Mouse (Mus musculus): ENCODE results near the gene Unc79. TPM values are rescaled to one million over a fixed set of nuclear protein-coding genes. Genes with fewer than 3 reads are reported as not detected.
A peak's percentile ranks its signal among the peaks of the same experiment; 100 is the strongest.

Gene Unc79
- polyA plus RNA-seq, 1 experiment from 2014 or later: 0.31 TPM

GRCm38 (mm10) chr12:102961066-102961465, 12.4 kb downstream of the Unc79 start:
- ATAC-seq (ENCODE audit: insufficient number of reproducible peaks, low FRiP score, low TSS enrichment, low read depth): no peak
- no peak overlapping the region for H3K9ac ChIP-seq
- no peaks in the 10 kb centered on the region for H3K36me3 ChIP-seq
- H3K4me1 ChIP-seq: no peaks in the 10 kb centered on the region
- no peak overlapping the region for H3K4me2 ChIP-seq
- H3K27ac ChIP-seq: no peak overlapping the region
- H3K4me3 ChIP-seq: no peak overlapping the region
- WGBS: 38% methylated on average over 3 of the region's 3 CpGs
- no peaks in the 10 kb centered on the region for H3K27me3 ChIP-seq
- H3K9me3 ChIP-seq: no peaks in the 10 kb centered on the region

- no peak overlapping the region for H3K9ac ChIP-seq
- no peak for ATAC-seq (ENCODE audit: insufficient number of reproducible peaks, low FRiP score, low TSS enrichment, low read depth)
- no peak overlapping the region for H3K4me3 ChIP-seq
- no peaks in the 10 kb centered on the region for H3K4me1 ChIP-seq
- 85% methylated on average over 3 of the region's 3 CpGs for WGBS
- H3K4me2 ChIP-seq: no peak overlapping the region
- H3K27me3 ChIP-seq: no peaks in the 10 kb centered on the region
- H3K9me3 ChIP-seq: no peaks in the 10 kb centered on the region
- H3K36me3 ChIP-seq: no peaks in the 10 kb centered on the region
- no peak overlapping the region for H3K27ac ChIP-seq
These were observed 15.8 kb downstream of the Unc79 start for GRCm38 (mm10) chr12:102964486-102964885.

- H3K4me2 ChIP-seq: no peak overlapping the region
- H3K36me3 ChIP-seq: no peaks in the 10 kb centered on the region
- no peaks in the 10 kb centered on the region for H3K27me3 ChIP-seq
- no peak overlapping the region for H3K27ac ChIP-seq
- no peaks in the 10 kb centered on the region for H3K4me1 ChIP-seq
- WGBS: 44% methylated on average over 4 of the region's 4 CpGs
- no peak overlapping the region for H3K4me3 ChIP-seq
- no peak for ATAC-seq (ENCODE audit: insufficient number of reproducible peaks, low FRiP score, low TSS enrichment, low read depth)
- H3K9ac ChIP-seq: no peak overlapping the region
- H3K9me3 ChIP-seq: no peaks in the 10 kb centered on the region
These were observed 31.9 kb downstream of the Unc79 start for GRCm38 (mm10) chr12:102980584-102980983.

GRCm38 (mm10) chr12:102981543-102981942, 32.9 kb downstream of the Unc79 start:
- no peaks in the 10 kb centered on the region for H3K4me1 ChIP-seq
- no peak for ATAC-seq (ENCODE audit: insufficient number of reproducible peaks, low FRiP score, low TSS enrichment, low read depth)

GRCm38 (mm10) chr12:102985401-102985800, 36.7 kb downstream of the Unc79 start:
- no peak overlapping the region for H3K27ac ChIP-seq
- no peak for ATAC-seq (ENCODE audit: insufficient number of reproducible peaks, low FRiP score, low TSS enrichment, low read depth)
- no peak overlapping the region for H3K4me2 ChIP-seq
- H3K36me3 ChIP-seq: no peaks in the 10 kb centered on the region
- H3K9ac ChIP-seq: no peak overlapping the region
- H3K4me3 ChIP-seq: no peak overlapping the region
- no peaks in the 10 kb centered on the region for H3K27me3 ChIP-seq
- H3K9me3 ChIP-seq: no peaks in the 10 kb centered on the region
- no peaks in the 10 kb centered on the region for H3K4me1 ChIP-seq

More at GRCm38 (mm10) chr12:102981543-102981942, 32.9 kb downstream of the Unc79 start:
- no peaks in the 10 kb centered on the region for H3K27me3 ChIP-seq
- H3K36me3 ChIP-seq: no peaks in the 10 kb centered on the region
- no peaks in the 10 kb centered on the region for H3K9me3 ChIP-seq
- H3K9ac ChIP-seq: no peak overlapping the region
- no peak overlapping the region for H3K4me3 ChIP-seq
- no peak overlapping the region for H3K27ac ChIP-seq
- 88% methylated on average over 3 of the region's 3 CpGs for WGBS
- no peak overlapping the region for H3K4me2 ChIP-seq

GRCm38 (mm10) chr12:102987736-102988135, 39.1 kb downstream of the Unc79 start:
- H3K27me3 ChIP-seq: no peaks in the 10 kb centered on the region
- no peak overlapping the region for H3K4me2 ChIP-seq
- no peak overlapping the region for H3K4me3 ChIP-seq
- H3K4me1 ChIP-seq: no peaks in the 10 kb centered on the region
- H3K36me3 ChIP-seq: no peaks in the 10 kb centered on the region
- no peaks in the 10 kb centered on the region for H3K9me3 ChIP-seq
- ATAC-seq (ENCODE audit: insufficient number of reproducible peaks, low FRiP score, low TSS enrichment, low read depth): no peak
- no peak overlapping the region for H3K9ac ChIP-seq
- 72% methylated on average over 6 of the region's 6 CpGs for WGBS
- no peak overlapping the region for H3K27ac ChIP-seq

- Histone ChIP-seq H3K4me2 (no peak overlapping the region), H3K4me1 (no peaks in the 10 kb centered on the region), H3K27ac (no peak overlapping the region), H3K4me3 (no peak overlapping the region), H3K27me3 (no peaks in the 10 kb centered on the region), H3K36me3 (no peaks in the 10 kb centered on the region), H3K9me3 (no peaks in the 10 kb centered on the region), H3K9ac (no peak overlapping the region)
- no peak for ATAC-seq (ENCODE audit: insufficient number of reproducible peaks, low FRiP score, low TSS enrichment, low read depth)
- 33% methylated on average over 4 of the region's 4 CpGs for WGBS
These were observed 59.8 kb downstream of the Unc79 start for GRCm38 (mm10) chr12:103008491-103008890.

- no peak for ATAC-seq (ENCODE audit: insufficient number of reproducible peaks, low FRiP score, low TSS enrichment, low read depth)
- H3K4me2 ChIP-seq: no peak overlapping the region
- 92% methylated on average over 12 of the region's 12 CpGs for WGBS
These were observed 69.5 kb downstream of the Unc79 start for GRCm38 (mm10) chr12:103018161-103018560.

GRCm38 (mm10) chr12:103036692-103037091, 88.0 kb downstream of the Unc79 start:
- no peak overlapping the region for H3K4me3 ChIP-seq
- H3K9me3 ChIP-seq: no peaks in the 10 kb centered on the region
- H3K4me1 ChIP-seq: no peaks in the 10 kb centered on the region
- no peaks in the 10 kb centered on the region for H3K36me3 ChIP-seq
- H3K9ac ChIP-seq: no peak overlapping the region
- ATAC-seq (ENCODE audit: insufficient number of reproducible peaks, low FRiP score, low TSS enrichment, low read depth): no peak
- 81% methylated on average over 5 of the region's 5 CpGs for WGBS
- no peak overlapping the region for H3K27ac ChIP-seq
- no peak overlapping the region for H3K4me2 ChIP-seq
- no peaks in the 10 kb centered on the region for H3K27me3 ChIP-seq

More at GRCm38 (mm10) chr12:103018161-103018560, 69.5 kb downstream of the Unc79 start:
- H3K9ac ChIP-seq: no peak overlapping the region
- no peak overlapping the region for H3K27ac ChIP-seq
- H3K27me3 ChIP-seq: no peaks in the 10 kb centered on the region
- H3K4me3 ChIP-seq: no peak overlapping the region
- no peaks in the 10 kb centered on the region for H3K9me3 ChIP-seq
- no peaks in the 10 kb centered on the region for H3K4me1 ChIP-seq
- H3K36me3 ChIP-seq: no peaks in the 10 kb centered on the region

- Histone ChIP-seq H3K27me3 (no peaks in the 10 kb centered on the region), H3K27ac (no peak overlapping the region), H3K4me3 (no peak overlapping the region), H3K4me2 (no peak overlapping the region), H3K9ac (no peak overlapping the region), H3K36me3 (no peaks in the 10 kb centered on the region), H3K9me3 (no peaks in the 10 kb centered on the region), H3K4me1 (peaks cover 2% of the 10 kb centered on the region; the same call in 1 of the 2 replicates)
- no peak for ATAC-seq (ENCODE audit: insufficient number of reproducible peaks, low FRiP score, low TSS enrichment, low read depth)
- 91% methylated on average over 10 of the region's 10 CpGs for WGBS
These were observed 90.7 kb downstream of the Unc79 start for GRCm38 (mm10) chr12:103039332-103039731.

- 83% methylated on average over 2 of the region's 2 CpGs for WGBS
- no peak for ATAC-seq (ENCODE audit: insufficient number of reproducible peaks, low FRiP score, low TSS enrichment, low read depth)
- no peak overlapping the region for H3K9ac ChIP-seq
These were observed 91.5 kb downstream of the Unc79 start for GRCm38 (mm10) chr12:103040136-103040535.

GRCm38 (mm10) chr12:103041401-103041800, 92.7 kb downstream of the Unc79 start:
- WGBS: 82% methylated on average over 3 of the region's 3 CpGs
- H3K27me3 ChIP-seq: no peaks in the 10 kb centered on the region
- no peaks in the 10 kb centered on the region for H3K36me3 ChIP-seq
- peaks cover 2% of the 10 kb centered on the region; the same call in 1 of the 2 replicates for H3K4me1 ChIP-seq
- no peaks in the 10 kb centered on the region for H3K9me3 ChIP-seq
- no peak overlapping the region for H3K27ac ChIP-seq
- no peak for ATAC-seq (ENCODE audit: insufficient number of reproducible peaks, low FRiP score, low TSS enrichment, low read depth)
- H3K9ac ChIP-seq: no peak overlapping the region
- H3K4me3 ChIP-seq: no peak overlapping the region
- no peak overlapping the region for H3K4me2 ChIP-seq

More at GRCm38 (mm10) chr12:103040136-103040535, 91.5 kb downstream of the Unc79 start:
- Histone ChIP-seq H3K4me1 (peaks cover 2% of the 10 kb centered on the region; the same call in 1 of the 2 replicates), H3K36me3 (no peaks in the 10 kb centered on the region), H3K4me3 (no peak overlapping the region), H3K27ac (no peak overlapping the region), H3K27me3 (no peaks in the 10 kb centered on the region), H3K4me2 (no peak overlapping the region), H3K9me3 (no peaks in the 10 kb centered on the region)

- WGBS: 82% methylated on average over 5 of the region's 5 CpGs
- Histone ChIP-seq H3K27ac (peak overlapping the region; percentile 24; the same call in 1 of the 2 replicates), H3K27me3 (no peaks in the 10 kb centered on the region), H3K36me3 (no peaks in the 10 kb centered on the region), H3K4me2 (no peak overlapping the region), H3K4me1 (peaks cover 2% of the 10 kb centered on the region; the same call in 1 of the 2 replicates), H3K4me3 (no peak overlapping the region), H3K9me3 (no peaks in the 10 kb centered on the region), H3K9ac (no peak overlapping the region)
- ATAC-seq (ENCODE audit: insufficient number of reproducible peaks, low FRiP score, low TSS enrichment, low read depth): no peak
These were observed 94.1 kb downstream of the Unc79 start for GRCm38 (mm10) chr12:103042711-103043110.

All from limb, embryonic 15.5 days (tissue).